ENCODE assay signal across 20 mouse cellular contexts in genomic region chr8:94427953-94428352, GRCm38 (mm10). TPM values are rescaled to one million over a fixed set of nuclear protein-coding genes. Genes with fewer than 3 reads are reported as not detected.
A peak's percentile ranks its signal among the peaks of the same experiment; 100 is the strongest.
DNase-seq lines count a peak whose midpoint lies in the region; ATAC-seq and TF ChIP-seq lines count a peak whose summit lies in the region.
"Had no signal": no experiment of that assay in that cellular context is flagged by ENCODE, and none has a peak within 500 bp of the region (broad histone marks: within the 10 kb centered on the region; RNA-seq: fewer than 3 reads in every experiment).

No protein-coding gene starts in this region.

- no peak for TF ChIP-seq CTCF in intestine, postnatal 0 days (IDR thresholded peaks at IDR 0.05; ENCODE audit: low read depth)

- WGBS in intestine, postnatal 0 days: 47% methylated on average over 10 of the region's 10 CpGs

- ATAC-seq in megakaryocyte, adult 5-6 weeks (ENCODE audit: poor library complexity, severe bottlenecking): peak; percentile 95
- ATAC-seq in intestine, postnatal 0 days: no peak
- ATAC-seq: forebrain, embryonic 13.5 days; intestine, embryonic 16.5 days; Patski had no signal

- 0 out of 2 replicates have a peak, but pooled peaks cover 2% of the 10 kb centered on the region for H3K27me3 ChIP-seq in intestine, postnatal 0 days (replicated peaks; ENCODE audit: control insufficient read depth, insufficient read depth, low read length)

- no peaks in the 10 kb centered on the region for H3K4me1 ChIP-seq in intestine, postnatal 0 days (replicated peaks; ENCODE audit: control insufficient read depth, insufficient read depth, low read length)
- H3K4me1 ChIP-seq: forebrain, embryonic 13.5 days; liver, embryonic 15.5 days; neural tube, embryonic 15.5 days had no signal

- no peak overlapping the region for H3K4me3 ChIP-seq in intestine, postnatal 0 days (ENCODE audit: low read depth, low read length)
- H3K4me3 ChIP-seq: embryonic facial prominence, embryonic 10.5 days; forebrain, embryonic 13.5 days; left cerebral cortex, adult 2 months; liver, embryonic 15.5 days; neural tube, embryonic 15.5 days had no signal

- H3K4me2 ChIP-seq in intestine, postnatal 0 days (replicated peaks; ENCODE audit: low read depth): no peak overlapping the region
- H3K4me2 ChIP-seq: forebrain, embryonic 13.5 days; liver, embryonic 15.5 days; neural tube, embryonic 15.5 days had no signal

- DNase-seq in adrenal gland, postnatal 14 days: peak; percentile 37
- DNase-seq in adrenal gland, postnatal 36 days: no peak
- DNase-seq in CD4-positive helper T cell, adult 2 months (ENCODE audit: low read depth, low spot score): peak; percentile 58
- peak; percentile 44 for DNase-seq in induced T-regulatory cell, adult 2 months (ENCODE audit: low read depth)
- DNase-seq in cerebellum, adult 9-11 months: no peak
- DNase-seq in urinary bladder, adult 18-20 months (ENCODE audit: low spot score in 2 of 2): no peak
- DNase-seq: cerebellum, adult 11 months; cerebellum, postnatal 25 days; kidney, postnatal 14 days; retina, postnatal 1 day; right cerebral cortex, postnatal 4 days had no signal

- H3K9ac ChIP-seq in intestine, postnatal 0 days (ENCODE audit: low read depth, low read length): no peak overlapping the region
- H3K9ac ChIP-seq: forebrain, embryonic 13.5 days; liver, embryonic 15.5 days; neural tube, embryonic 15.5 days had no signal

- H3K27ac ChIP-seq in intestine, postnatal 0 days (ENCODE audit: low read depth, low read length): no peak overlapping the region
- H3K27ac ChIP-seq: embryonic facial prominence, embryonic 10.5 days; forebrain, embryonic 13.5 days; left cerebral cortex, adult 2 months; liver, embryonic 15.5 days; neural tube, embryonic 15.5 days had no signal

- no peaks in the 10 kb centered on the region for H3K9me3 ChIP-seq in intestine, postnatal 0 days (ENCODE audit: control insufficient read depth)
- H3K9me3 ChIP-seq: embryonic facial prominence, embryonic 10.5 days; forebrain, embryonic 13.5 days; liver, embryonic 15.5 days; neural tube, embryonic 15.5 days had no signal

- H3K36me3 ChIP-seq in intestine, postnatal 0 days (ENCODE audit: control insufficient read depth, insufficient read depth): no peaks in the 10 kb centered on the region
- H3K36me3 ChIP-seq: embryonic facial prominence, embryonic 10.5 days; liver, embryonic 15.5 days; neural tube, embryonic 15.5 days had no signal

RNA-seq across cellular contexts. Expression of gene Nlrc5, which starts 6.2 kb away (rescaled TPM):
- total RNA-seq in adrenal gland, postnatal 14 days (2021): 2.0 and 9.7 TPM in 2 replicates
- 1 to 10 TPM; 3.5 to 7.4 TPM for total RNA-seq in adrenal gland, postnatal 36 days (2021)
- 29.2 and 32.2 TPM in 2 replicates for total RNA-seq in megakaryocyte, adult 5-6 weeks (2015)
- 27.4 and 28.2 TPM in 2 replicates for total RNA-seq in megakaryocyte, adult 5-6 weeks (2017)
- 0.50 and 0.75 TPM in 2 replicates for polyA plus RNA-seq in intestine, postnatal 0 days (2015; fragmentation: Nextera tagmentation; extraction: Ambion mirVana)
- polyA plus RNA-seq: embryonic facial prominence, embryonic 10.5 days had no signal

RNA-seq across cellular contexts. Expression of gene Herpud1, which starts 41.7 kb away (rescaled TPM):
- 112 and 114 TPM in 2 replicates for total RNA-seq in adrenal gland, postnatal 14 days (2021)
- 100 to 1,000 TPM; 109 to 110 TPM for total RNA-seq in adrenal gland, postnatal 36 days (2021)
- 71.9 and 76.0 TPM in 2 replicates for total RNA-seq in megakaryocyte, adult 5-6 weeks (2015)
- total RNA-seq in megakaryocyte, adult 5-6 weeks (2017): 79.4 and 80.9 TPM in 2 replicates
- polyA plus RNA-seq in intestine, postnatal 0 days (2015; fragmentation: Nextera tagmentation; extraction: Ambion mirVana): 135 and 154 TPM in 2 replicates

Comparison
In these comparisons a context has a peak if more than half of its experiments do, and no peak if none do; other contexts are left out.
1. DNase-seq: peak in adrenal gland, postnatal 14 days (single experiment), CD4-positive helper T cell, adult 2 months (single experiment) and induced T-regulatory cell, adult 2 months (single experiment); none in adrenal gland, postnatal 36 days (0 of 2), cerebellum, adult 9-11 months (single experiment) and urinary bladder, adult 18-20 months (0 of 2).